Mouse (Mus musculus) kidney, adult 10 weeks (tissue): Measurements from ENCODE around the gene Gja3. TPM values are rescaled to one million over a fixed set of nuclear protein-coding genes. Genes with fewer than 3 reads are reported as not detected.

Experiments used
- polyA plus RNA-seq: library from polyadenylated mRNA; stranded (reverse); fragments of 350-450 nt; fragmentation: Illumina TruSeq; extraction: RNeasy Lipid Tissue Mini Kit (QIAGEN cat#74804); gene quantifications from one replicate; pipeline ENCODE4 v1.2.3, GENCODE M21; 2014; ENCODE audit warnings: low read depth, low replicate concordance

Gene Gja3
- polyA plus RNA-seq: 0.65 TPM

GRCm38 (mm10) chr14:57057563-57058321 is at the start of gene Gja3:
Gene Gja3 (minus strand): TSS chr14:57058100.

GRCm38 (mm10) chr14:57104106-57105023 is 46.5 kb upstream of the Gja3 start, which contains the start of gene Gjb2:
Gene Gjb2 (minus strand): TSS chr14:57104702.

Other genes starting within 250 kb of the Gja3 start
- gene Zmym5, start 246.4 kb downstream of the Gja3 start, polyA plus RNA-seq: 121 TPM
- 112 TPM for gene Zmym2, start 171.4 kb downstream of the Gja3 start, polyA plus RNA-seq
- 74.5 TPM for gene Gjb2, start 46.6 kb upstream of the Gja3 start, polyA plus RNA-seq
- gene Gm4491, start 57.8 kb upstream of the Gja3 start, polyA plus RNA-seq: not detected
- gene Gjb6, start 75.5 kb upstream of the Gja3 start, polyA plus RNA-seq: not detected